Mouse (Mus musculus) central nervous system, embryonic 14 days (tissue): ENCODE measurements around the gene Ctcfl. TPM values are rescaled to one million over a fixed set of nuclear protein-coding genes. Genes with fewer than 3 reads are reported as not detected.

Source experiments
- polyA plus RNA-seq: library from polyadenylated mRNA; depleted of rRNA; stranded (reverse); fragments of >200 nt; gene quantifications from 2 replicates; pipeline ENCODE4 v1.2.3, GENCODE M21; 2012; rRNA removed

The Ctcfl gene
- polyA plus RNA-seq: not detected in 2 replicates

GRCm38 (mm10) chr2:173119023-173119944 is at the start of gene Ctcfl:
Gene Ctcfl, minus strand, starts transcription at chr2:173119525.

GRCm38 (mm10) chr2:173152436-173153151 is 33.3 kb upstream of the Ctcfl start, which contains the start of gene Pck1:
Gene Pck1, plus strand, starts transcription at chr2:173153048.

Other genes starting within 250 kb of the Ctcfl start
- gene Bmp7, start 179.2 kb downstream of the Ctcfl start, polyA plus RNA-seq: 14.9 and 23.7 TPM in 2 replicates
- 2.0 TPM in 2 replicates for gene Spo11, start 141.8 kb downstream of the Ctcfl start, polyA plus RNA-seq
- 125 and 141 TPM in 2 replicates for gene Rae1, start 119.4 kb downstream of the Ctcfl start, polyA plus RNA-seq
- gene Rbm38, start 99.0 kb downstream of the Ctcfl start, polyA plus RNA-seq: 48.7 and 50.7 TPM in 2 replicates
- 0.08 TPM in 1 of 2 replicates, not detected in the other for gene Pck1, start 33.5 kb upstream of the Ctcfl start, polyA plus RNA-seq
- gene Zbp1, start 99.4 kb upstream of the Ctcfl start, polyA plus RNA-seq: 2.0 and 3.3 TPM in 2 replicates
- 30.6 TPM in 2 replicates for gene Pmepa1, start 157.0 kb upstream of the Ctcfl start, polyA plus RNA-seq